Mouse (Mus musculus): Measurements from ENCODE around the gene Igfbp3. TPM values are rescaled to one million over a fixed set of nuclear protein-coding genes. Genes with fewer than 3 reads are reported as not detected.

Gene Igfbp3
- polyA plus RNA-seq (2014; fragmentation: Illumina TruSeq; extraction: RNeasy Lipid Tissue Mini Kit (QIAGEN cat#74804); ENCODE audit: low read depth, low replicate concordance) = 27.8 TPM

GRCm38 (mm10) chr11:7213501-7214341, at the start of gene Igfbp3:
TSS of gene Igfbp3 (minus strand) at chr11:7213923.

GRCm38 (mm10) chr11:7197491-7197941, 16.2 kb downstream of the Igfbp3 start, which contains the start of gene Igfbp1:
TSS of gene Igfbp1 (plus strand) at chr11:7197782.

GRCm38 (mm10) chr11:7188469-7188868, 25.3 kb downstream of the Igfbp3 start, which contains the start of gene Gm11985:
TSS of gene Gm11985 (minus strand) at chr11:7188569.

Other genes with a start within 250 kb of the Igfbp3 start
- 0.32 TPM for gene Adcy1, start 150.4 kb downstream of the Igfbp3 start, polyA plus RNA-seq (2014; fragmentation: Illumina TruSeq; extraction: RNeasy Lipid Tissue Mini Kit (QIAGEN cat#74804); ENCODE audit: low read depth, low replicate concordance)
- not detected for gene Gm11985, start 25.4 kb downstream of the Igfbp3 start, polyA plus RNA-seq (2014; fragmentation: Illumina TruSeq; extraction: RNeasy Lipid Tissue Mini Kit (QIAGEN cat#74804); ENCODE audit: low read depth, low replicate concordance)
- 1.8 TPM for gene Igfbp1, start 16.1 kb downstream of the Igfbp3 start, polyA plus RNA-seq (2014; fragmentation: Illumina TruSeq; extraction: RNeasy Lipid Tissue Mini Kit (QIAGEN cat#74804); ENCODE audit: low read depth, low replicate concordance)